9 mouse cellular contexts compared by ENCODE assay signal in the genomic region with DNA sequence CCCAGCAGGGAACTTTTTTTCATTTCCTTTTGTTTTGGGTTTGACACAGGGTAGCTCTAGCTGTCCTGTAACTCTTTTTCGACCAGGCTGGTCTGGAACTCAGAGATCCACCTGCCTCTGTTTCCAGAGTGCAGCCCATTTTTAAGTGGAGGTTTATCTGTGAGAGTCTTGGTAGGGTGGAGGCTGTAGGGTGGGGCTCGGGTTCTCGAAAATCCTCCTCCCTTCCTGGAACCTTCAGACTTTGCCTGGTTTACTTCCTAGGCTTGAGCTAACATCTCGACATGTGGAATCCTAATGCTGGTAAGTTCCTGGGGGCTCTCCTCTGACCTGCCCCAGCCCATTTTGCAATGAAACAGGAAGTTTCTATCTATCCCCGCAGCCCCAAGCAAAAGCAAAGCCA. TPM values are rescaled to one million over a fixed set of nuclear protein-coding genes. Genes with fewer than 3 reads are reported as not detected.
DNase-seq lines count a peak whose midpoint lies in the region; ATAC-seq and TF ChIP-seq lines count a peak whose summit lies in the region.
"Had no signal": no experiment of that assay in that cellular context is flagged by ENCODE, and none has a peak within 500 bp of the region (broad histone marks: within the 10 kb centered on the region; RNA-seq: fewer than 3 reads in every experiment).

No protein-coding gene starts in this region.

- ATAC-seq in lung, embryonic 14.5 days (ENCODE audit: insufficient read depth), result no peak
- ATAC-seq in embryonic facial prominence, embryonic 13.5 days (ENCODE audit: insufficient number of reproducible peaks, insufficient read depth, low FRiP score, low TSS enrichment, low read depth), result no peak
- ATAC-seq in intestine, embryonic 15.5 days, result peak; percentile 8; the same call in 1 of the 2 replicates
- no peak for ATAC-seq in neural tube, embryonic 13.5 days (ENCODE audit: low read depth)
- no peak for ATAC-seq in monocyte, adult 5-6 weeks (replicated peaks; ENCODE audit: insufficient number of reproducible peaks, low FRiP score, low TSS enrichment, poor library complexity, severe bottlenecking)

- H3K27me3 ChIP-seq in lung, embryonic 14.5 days (ENCODE audit: insufficient read depth, low read length), result no peaks in the 10 kb centered on the region
- no peaks in the 10 kb centered on the region for H3K27me3 ChIP-seq in embryonic facial prominence, embryonic 13.5 days
- H3K27me3 ChIP-seq in intestine, embryonic 15.5 days (replicated peaks), result no peaks in the 10 kb centered on the region
- H3K27me3 ChIP-seq in neural tube, embryonic 13.5 days, result no peaks in the 10 kb centered on the region

- H3K27ac ChIP-seq in lung, embryonic 14.5 days (ENCODE audit: low read depth), result no peak overlapping the region
- no peak overlapping the region for H3K27ac ChIP-seq in embryonic facial prominence, embryonic 13.5 days
- H3K27ac ChIP-seq in intestine, embryonic 15.5 days, result no peak overlapping the region
- H3K27ac ChIP-seq in neural tube, embryonic 13.5 days (replicated peaks), result no peak overlapping the region

- no peak overlapping the region for H3K9ac ChIP-seq in lung, embryonic 14.5 days
- H3K9ac ChIP-seq in embryonic facial prominence, embryonic 13.5 days, result peak overlapping the region; percentile 63
- no peak overlapping the region for H3K9ac ChIP-seq in intestine, embryonic 15.5 days
- peak overlapping the region; percentile 47; the same call in 1 of the 2 replicates for H3K9ac ChIP-seq in neural tube, embryonic 13.5 days

- no peaks in the 10 kb centered on the region for H3K4me1 ChIP-seq in lung, embryonic 14.5 days (ENCODE audit: insufficient read depth)
- peaks cover 9% of the 10 kb centered on the region for H3K4me1 ChIP-seq in embryonic facial prominence, embryonic 13.5 days
- H3K4me1 ChIP-seq in intestine, embryonic 15.5 days (replicated peaks), result peaks cover 12% of the 10 kb centered on the region
- H3K4me1 ChIP-seq in neural tube, embryonic 13.5 days (replicated peaks), result peaks cover 26% of the 10 kb centered on the region

- no peak for DNase-seq in lung, embryonic 14.5 days
- no peak for DNase-seq in lung, postnatal 10 days
- no peak for DNase-seq in left cerebral cortex, postnatal 10 days (ENCODE audit: extremely low spot score in 1 of 2, low spot score in 2 of 2)
- DNase-seq in gastrocnemius, postnatal 25 days, result no peak
- DNase-seq: adrenal gland, adult 8-10 months had no signal

- WGBS in lung, embryonic 14.5 days, result 65% methylated on average over 5 of the region's 5 CpGs
- WGBS in embryonic facial prominence, embryonic 13.5 days, result 58% methylated on average over 5 of the region's 5 CpGs
- WGBS in intestine, embryonic 15.5 days, result 44% methylated on average over 5 of the region's 5 CpGs
- WGBS in neural tube, embryonic 13.5 days, result 79% methylated on average over 5 of the region's 5 CpGs

- peak overlapping the region; percentile 42; the same call in 1 of the 2 replicates for H3K4me3 ChIP-seq in lung, embryonic 14.5 days (ENCODE audit: low read depth, low read length)
- H3K4me3 ChIP-seq in embryonic facial prominence, embryonic 13.5 days, result peak overlapping the region; percentile 49; the same call in 1 of the 2 replicates
- H3K4me3 ChIP-seq in intestine, embryonic 15.5 days (replicated peaks), result peak overlapping the region; percentile 42
- H3K4me3 ChIP-seq in neural tube, embryonic 13.5 days, result peak overlapping the region; percentile 46

- intact Hi-C loops in left cerebral cortex, postnatal 10 days (cut with DNase I), result no loop called here

- 0 out of 2 replicates have a peak, but pooled peaks cover 3% of the 10 kb centered on the region for H3K36me3 ChIP-seq in lung, embryonic 14.5 days (ENCODE audit: insufficient read depth)
- peaks cover 15% of the 10 kb centered on the region for H3K36me3 ChIP-seq in embryonic facial prominence, embryonic 13.5 days
- H3K36me3 ChIP-seq in intestine, embryonic 15.5 days, result 0 out of 2 replicates have a peak, but pooled peaks cover 2% of the 10 kb centered on the region
- peaks cover 11% of the 10 kb centered on the region; the same call in 1 of the 2 replicates for H3K36me3 ChIP-seq in neural tube, embryonic 13.5 days

- peak overlapping the region; percentile 68 for H3K4me2 ChIP-seq in lung, embryonic 14.5 days
- H3K4me2 ChIP-seq in embryonic facial prominence, embryonic 13.5 days, result peak overlapping the region; percentile 65
- H3K4me2 ChIP-seq in intestine, embryonic 15.5 days (replicated peaks), result peak overlapping the region; percentile 57
- H3K4me2 ChIP-seq in neural tube, embryonic 13.5 days, result peak overlapping the region; percentile 65

- H3K9me3 ChIP-seq in lung, embryonic 14.5 days (ENCODE audit: low read depth, low read length), result no peaks in the 10 kb centered on the region
- no peaks in the 10 kb centered on the region for H3K9me3 ChIP-seq in embryonic facial prominence, embryonic 13.5 days
- no peaks in the 10 kb centered on the region for H3K9me3 ChIP-seq in intestine, embryonic 15.5 days
- H3K9me3 ChIP-seq in neural tube, embryonic 13.5 days, result no peaks in the 10 kb centered on the region

- TF ChIP-seq CTCF in lung, embryonic 14.5 days (IDR thresholded peaks at IDR 0.05; ENCODE audit: low read depth), result no peak

RNA-seq across cellular contexts. Expression of gene Prr13, which starts 1.0 kb away (rescaled TPM):
- polyA plus RNA-seq in lung, embryonic 14.5 days (2014; fragmentation: Nextera tagmentation; extraction: Ambion mirVana), result 70.9 and 73.8 TPM in 2 replicates
- 74.8 and 79.2 TPM in 2 replicates for polyA plus RNA-seq in embryonic facial prominence, embryonic 13.5 days (2015; fragmentation: Nextera tagmentation; extraction: Ambion mirVana)
- 140 and 141 TPM in 2 replicates for polyA plus RNA-seq in intestine, embryonic 15.5 days (2015; fragmentation: Nextera tagmentation; extraction: Ambion mirVana)
- polyA plus RNA-seq in neural tube, embryonic 13.5 days (2015; fragmentation: Nextera tagmentation; extraction: Ambion mirVana), result 88.7 and 100.0 TPM in 2 replicates
- total RNA-seq in left cerebral cortex, postnatal 10 days (2021), result 10 to 100 TPM; 19.1 to 21.6 TPM
- total RNA-seq in gastrocnemius, postnatal 25 days (2021), result 10 to 100 TPM; 12.9 to 13.2 TPM
- 233 to 280 TPM (median 259 TPM) in 3 replicates for total RNA-seq in monocyte, adult 5-6 weeks (2017)

RNA-seq across cellular contexts. Expression of gene Pcbp2, which starts 10.5 kb away (rescaled TPM):
- polyA plus RNA-seq in lung, embryonic 14.5 days (2014; fragmentation: Nextera tagmentation; extraction: Ambion mirVana), result 280 and 281 TPM in 2 replicates
- polyA plus RNA-seq in embryonic facial prominence, embryonic 13.5 days (2015; fragmentation: Nextera tagmentation; extraction: Ambion mirVana), result 262 and 269 TPM in 2 replicates
- polyA plus RNA-seq in intestine, embryonic 15.5 days (2015; fragmentation: Nextera tagmentation; extraction: Ambion mirVana), result 178 and 182 TPM in 2 replicates
- polyA plus RNA-seq in neural tube, embryonic 13.5 days (2015; fragmentation: Nextera tagmentation; extraction: Ambion mirVana), result 137 and 142 TPM in 2 replicates
- 100 to 1,000 TPM; 457 to 465 TPM for total RNA-seq in left cerebral cortex, postnatal 10 days (2021)
- 100 to 1,000 TPM; 409 to 410 TPM for total RNA-seq in gastrocnemius, postnatal 25 days (2021)
- total RNA-seq in monocyte, adult 5-6 weeks (2017), result 106 to 183 TPM (median 119 TPM) in 3 replicates

RNA-seq across cellular contexts. Expression of gene Amhr2, which starts 14.7 kb away (rescaled TPM):
- polyA plus RNA-seq in lung, embryonic 14.5 days (2014; fragmentation: Nextera tagmentation; extraction: Ambion mirVana), result 0.21 and 0.85 TPM in 2 replicates
- not detected in 2 replicates for polyA plus RNA-seq in embryonic facial prominence, embryonic 13.5 days (2015; fragmentation: Nextera tagmentation; extraction: Ambion mirVana)
- polyA plus RNA-seq in intestine, embryonic 15.5 days (2015; fragmentation: Nextera tagmentation; extraction: Ambion mirVana), result 0.54 and 1.2 TPM in 2 replicates
- polyA plus RNA-seq in neural tube, embryonic 13.5 days (2015; fragmentation: Nextera tagmentation; extraction: Ambion mirVana), result 0.13 and 0.76 TPM in 2 replicates
- total RNA-seq in left cerebral cortex, postnatal 10 days (2021), result under 1 TPM in 1 of 2 experiments, not detected in 1; 0.81 TPM
- total RNA-seq in gastrocnemius, postnatal 25 days (2021), result 1 to 10 TPM; 2.8 to 6.3 TPM
- total RNA-seq in monocyte, adult 5-6 weeks (2017), result 0.86 TPM in 1 of 3 replicates, not detected in the others

RNA-seq across cellular contexts. Expression of gene Gm10337, which starts 43.7 kb away (rescaled TPM):
- polyA plus RNA-seq in lung, embryonic 14.5 days (2014; fragmentation: Nextera tagmentation; extraction: Ambion mirVana), result not detected in 2 replicates
- polyA plus RNA-seq in embryonic facial prominence, embryonic 13.5 days (2015; fragmentation: Nextera tagmentation; extraction: Ambion mirVana), result 5.2 and 9.0 TPM in 2 replicates
- polyA plus RNA-seq in intestine, embryonic 15.5 days (2015; fragmentation: Nextera tagmentation; extraction: Ambion mirVana), result 5.4 TPM in 1 of 2 replicates, not detected in the other
- 8.7 and 16.2 TPM in 2 replicates for polyA plus RNA-seq in neural tube, embryonic 13.5 days (2015; fragmentation: Nextera tagmentation; extraction: Ambion mirVana)
- not detected for total RNA-seq in left cerebral cortex, postnatal 10 days (2021)
- total RNA-seq in gastrocnemius, postnatal 25 days (2021), result 1 to 10 TPM in 1 of 2 experiments, not detected in 1; 3.8 TPM
- not detected in 3 replicates for total RNA-seq in monocyte, adult 5-6 weeks (2017)

RNA-seq across cellular contexts. Expression of gene Sp1, which starts 53.9 kb away (rescaled TPM):
- 15.3 and 16.1 TPM in 2 replicates for polyA plus RNA-seq in lung, embryonic 14.5 days (2014; fragmentation: Nextera tagmentation; extraction: Ambion mirVana)
- 12.3 and 14.1 TPM in 2 replicates for polyA plus RNA-seq in embryonic facial prominence, embryonic 13.5 days (2015; fragmentation: Nextera tagmentation; extraction: Ambion mirVana)
- polyA plus RNA-seq in intestine, embryonic 15.5 days (2015; fragmentation: Nextera tagmentation; extraction: Ambion mirVana), result 9.0 and 9.6 TPM in 2 replicates
- 4.3 and 6.0 TPM in 2 replicates for polyA plus RNA-seq in neural tube, embryonic 13.5 days (2015; fragmentation: Nextera tagmentation; extraction: Ambion mirVana)
- 10 to 100 TPM; 23.1 to 26.4 TPM for total RNA-seq in left cerebral cortex, postnatal 10 days (2021)
- 10 to 100 TPM; 15.9 to 20.9 TPM for total RNA-seq in gastrocnemius, postnatal 25 days (2021)
- 66.1 to 99.7 TPM (median 74.8 TPM) in 3 replicates for total RNA-seq in monocyte, adult 5-6 weeks (2017)

Comparison
In these comparisons a context has a peak if more than half of its experiments do, and no peak if none do; other contexts are left out.
1. H3K9ac ChIP-seq: peak in embryonic facial prominence, embryonic 13.5 days (single experiment) and neural tube, embryonic 13.5 days (single experiment); none in lung, embryonic 14.5 days (single experiment) and intestine, embryonic 15.5 days (single experiment).
2. Peak in every context shown above with its lines, with median percentiles within 50 percentile points of each other: H3K4me2 ChIP-seq and H3K4me3 ChIP-seq.